ENCODE assay signal across 21 mouse cellular contexts in genomic region chr13:112458435-112459018, GRCm38 (mm10). TPM values are rescaled to one million over a fixed set of nuclear protein-coding genes. Genes with fewer than 3 reads are reported as not detected.
DNase-seq lines count a peak whose midpoint lies in the region; ATAC-seq and TF ChIP-seq lines count a peak whose summit lies in the region.
"Had no signal": no experiment of that assay in that cellular context is flagged by ENCODE, and none has a peak within 500 bp of the region (broad histone marks: within the 10 kb centered on the region; RNA-seq: fewer than 3 reads in every experiment).

No protein-coding gene starts in this region.

- no peak for ATAC-seq in midbrain, embryonic 11.5 days (ENCODE audit: low FRiP score)
- no peak for ATAC-seq in midbrain, embryonic 16.5 days
- ATAC-seq: forebrain, embryonic 13.5 days; forebrain, embryonic 15.5 days; forebrain, postnatal 0 days had no signal

- no peak overlapping the region for H3K9ac ChIP-seq in midbrain, embryonic 11.5 days (ENCODE audit: low read length)
- H3K9ac ChIP-seq in midbrain, embryonic 16.5 days (ENCODE audit: low read depth, low read length), result no peak overlapping the region
- H3K9ac ChIP-seq: embryonic facial prominence, embryonic 13.5 days; embryonic facial prominence, embryonic 15.5 days; forebrain, embryonic 13.5 days; forebrain, embryonic 15.5 days; forebrain, postnatal 0 days had no signal

- TF ChIP-seq CTCF in embryonic fibroblast, embryonic 13.5 days (IDR thresholded peaks at IDR 0.05; ENCODE audit: borderline replicate concordance, insufficient read depth, low read length), result no peak

- no peaks in the 10 kb centered on the region for H3K9me3 ChIP-seq in midbrain, embryonic 11.5 days (ENCODE audit: control insufficient read depth, low read length)
- H3K9me3 ChIP-seq in midbrain, embryonic 16.5 days (replicated peaks; ENCODE audit: control insufficient read depth, low read length, poor library complexity, severe bottlenecking), result no peaks in the 10 kb centered on the region
- H3K9me3 ChIP-seq: embryonic facial prominence, embryonic 13.5 days; embryonic facial prominence, embryonic 15.5 days; forebrain, embryonic 13.5 days; forebrain, embryonic 15.5 days; G1E had no signal

- DNase-seq in midbrain, embryonic 11.5 days (ENCODE audit: low spot score, missing footprints), result peak; percentile 44
- DNase-seq in lung, postnatal 10 days, result no peak
- no peak for DNase-seq in MN1 (ENCODE audit: low spot score)
- DNase-seq: adrenal gland, adult 2 months; adrenal gland, postnatal 10 days; adrenal gland, postnatal 25 days; cerebellum, adult 11 months; cerebellum, adult 18-20 months; cerebellum, adult 8-10 months; cerebellum, adult 9-11 months; cerebellum, postnatal 14 days; cerebellum, postnatal 36 days; embryo, embryonic 11 days; forebrain, postnatal 0 days had no signal

- no peak overlapping the region for H3K4me2 ChIP-seq in midbrain, embryonic 11.5 days
- H3K4me2 ChIP-seq in midbrain, embryonic 16.5 days (ENCODE audit: low read length), result no peak overlapping the region
- H3K4me2 ChIP-seq: embryonic facial prominence, embryonic 13.5 days; embryonic facial prominence, embryonic 15.5 days; forebrain, embryonic 13.5 days; forebrain, embryonic 15.5 days had no signal

- no peaks in the 10 kb centered on the region for H3K36me3 ChIP-seq in midbrain, embryonic 11.5 days (ENCODE audit: control insufficient read depth, insufficient read depth, low read length)
- no peaks in the 10 kb centered on the region for H3K36me3 ChIP-seq in midbrain, embryonic 16.5 days (ENCODE audit: control insufficient read depth, insufficient read depth, low read length)
- H3K36me3 ChIP-seq: embryonic facial prominence, embryonic 13.5 days; embryonic facial prominence, embryonic 15.5 days; forebrain, embryonic 15.5 days; G1E had no signal

- WGBS in midbrain, embryonic 11.5 days, result 91% methylated on average over 11 of the region's 11 CpGs
- WGBS in midbrain, embryonic 16.5 days, result 94% methylated on average over 11 of the region's 11 CpGs

- H3K27ac ChIP-seq in midbrain, embryonic 11.5 days (ENCODE audit: low read depth, low read length), result no peak overlapping the region
- H3K27ac ChIP-seq in midbrain, embryonic 16.5 days (ENCODE audit: low read length), result no peak overlapping the region
- peak overlapping the region; percentile 59 for H3K27ac ChIP-seq in embryonic fibroblast, embryonic 13.5 days (ENCODE audit: insufficient read depth, low read length)
- H3K27ac ChIP-seq: embryonic facial prominence, embryonic 13.5 days; embryonic facial prominence, embryonic 15.5 days; forebrain, embryonic 13.5 days; forebrain, embryonic 15.5 days had no signal

- H3K4me3 ChIP-seq in midbrain, embryonic 11.5 days (ENCODE audit: low read depth, low read length), result no peak overlapping the region
- no peak overlapping the region for H3K4me3 ChIP-seq in midbrain, embryonic 16.5 days (ENCODE audit: low read depth, low read length)
- no peak overlapping the region for H3K4me3 ChIP-seq in embryonic fibroblast, embryonic 13.5 days (ENCODE audit: insufficient read depth, low read length)
- H3K4me3 ChIP-seq: embryonic facial prominence, embryonic 13.5 days; embryonic facial prominence, embryonic 15.5 days; forebrain, embryonic 13.5 days; forebrain, embryonic 15.5 days had no signal

- no peak for TF ChIP-seq POLR2A in embryonic fibroblast, embryonic 13.5 days (IDR thresholded peaks at IDR 0.05; ENCODE audit: low read depth, low read length)

- H3K27me3 ChIP-seq in midbrain, embryonic 11.5 days (ENCODE audit: control insufficient read depth, insufficient read depth, low read length), result no peaks in the 10 kb centered on the region; the same call in 1 of the 2 replicates
- no peaks in the 10 kb centered on the region for H3K27me3 ChIP-seq in midbrain, embryonic 16.5 days (ENCODE audit: control insufficient read depth, insufficient read depth, low read depth, low read length)
- H3K27me3 ChIP-seq: embryonic facial prominence, embryonic 13.5 days; embryonic facial prominence, embryonic 15.5 days; forebrain, embryonic 13.5 days; forebrain, embryonic 15.5 days had no signal

- peaks cover 3% of the 10 kb centered on the region; the same call in 1 of the 2 replicates for H3K4me1 ChIP-seq in midbrain, embryonic 11.5 days (ENCODE audit: control insufficient read depth, insufficient read depth, low read length)
- peaks cover 5% of the 10 kb centered on the region for H3K4me1 ChIP-seq in midbrain, embryonic 16.5 days (ENCODE audit: control insufficient read depth, insufficient read depth, low read length)
- peaks cover 16% of the 10 kb centered on the region for H3K4me1 ChIP-seq in embryonic fibroblast, embryonic 13.5 days (ENCODE audit: control insufficient read depth, insufficient read depth, low read length)

RNA-seq across cellular contexts. Expression of gene Il6st, which starts 5.3 kb away (rescaled TPM):
- polyA plus RNA-seq in midbrain, embryonic 11.5 days (2014; fragmentation: Nextera tagmentation; extraction: Ambion mirVana), result 28.4 and 32.3 TPM in 2 replicates
- polyA plus RNA-seq in midbrain, embryonic 16.5 days (2015; fragmentation: Nextera tagmentation; extraction: Ambion mirVana), result 20.5 and 25.1 TPM in 2 replicates
- 363 and 515 TPM in 2 replicates for polyA plus RNA-seq in embryonic fibroblast, embryonic 13.5 days (2011; ENCODE audit: insufficient read length, low read depth, missing spikeins)

Comparison
In these comparisons a context has a peak if more than half of its experiments do, and no peak if none do; other contexts are left out.
1. RNA of gene Il6st, which starts 5.3 kb away (polyA plus RNA-seq): 363 to 515 TPM in embryonic fibroblast, embryonic 13.5 days; 28.4 to 32.3 TPM in midbrain, embryonic 11.5 days and 20.5 to 25.1 TPM in midbrain, embryonic 16.5 days; every median in the first group is over 10 times any median in the second.